Mouse (Mus musculus): ENCODE results near the gene Fli1.
A peak's percentile ranks its signal among the peaks of the same experiment; 100 is the strongest.

The Fli1 gene

GRCm38 (mm10) chr9:32542212-32543039, at the start of gene Fli1:
Gene Fli1 (minus strand): TSS chr9:32542861.
- DNase-seq (ENCODE audit: low read depth, low spot score): peak; percentile 56
- no peaks in the 10 kb centered on the region; the same call in 1 of the 2 replicates for H3K36me3 ChIP-seq (ENCODE audit: control insufficient read depth, insufficient read depth, low read length, poor library complexity, severe bottlenecking)
- no peaks in the 10 kb centered on the region for H3K27me3 ChIP-seq (ENCODE audit: control insufficient read depth, insufficient read depth, low read length, poor library complexity, severe bottlenecking)

- Histone ChIP-seq H3K27me3 (ENCODE audit: control insufficient read depth, insufficient read depth, low read length, poor library complexity, severe bottlenecking) (no peaks in the 10 kb centered on the region), H3K36me3 (ENCODE audit: control insufficient read depth, insufficient read depth, low read length, poor library complexity, severe bottlenecking) (no peaks in the 10 kb centered on the region)
- DNase-seq (ENCODE audit: low read depth, low spot score): peak; percentile 95
These were observed 49.3 kb upstream of the Fli1 start for GRCm38 (mm10) chr9:32591732-32592582.

- DNase-seq (ENCODE audit: low read depth, low spot score): no peak
- H3K27me3 ChIP-seq (ENCODE audit: control insufficient read depth, insufficient read depth, low read length, poor library complexity, severe bottlenecking): no peaks in the 10 kb centered on the region
- no peaks in the 10 kb centered on the region for H3K36me3 ChIP-seq (ENCODE audit: control insufficient read depth, insufficient read depth, low read length, poor library complexity, severe bottlenecking)
These were observed 47.9 kb upstream of the Fli1 start for GRCm38 (mm10) chr9:32590571-32590970.

GRCm38 (mm10) chr9:32589900-32590299, 47.2 kb upstream of the Fli1 start:
- Histone ChIP-seq H3K27me3 (ENCODE audit: control insufficient read depth, insufficient read depth, low read length, poor library complexity, severe bottlenecking) (no peaks in the 10 kb centered on the region), H3K36me3 (ENCODE audit: control insufficient read depth, insufficient read depth, low read length, poor library complexity, severe bottlenecking) (no peaks in the 10 kb centered on the region)
- DNase-seq (ENCODE audit: low read depth, low spot score): peak; percentile 94

- Histone ChIP-seq H3K27me3 (ENCODE audit: control insufficient read depth, insufficient read depth, low read length, poor library complexity, severe bottlenecking) (no peaks in the 10 kb centered on the region), H3K36me3 (ENCODE audit: control insufficient read depth, insufficient read depth, low read length, poor library complexity, severe bottlenecking) (no peaks in the 10 kb centered on the region)
- DNase-seq (ENCODE audit: low read depth, low spot score): peak; percentile 45
These were observed 42.7 kb upstream of the Fli1 start for GRCm38 (mm10) chr9:32585357-32585756.

GRCm38 (mm10) chr9:32583905-32584304, 41.2 kb upstream of the Fli1 start:
- no peak for DNase-seq (ENCODE audit: low read depth, low spot score)
- H3K27me3 ChIP-seq (ENCODE audit: control insufficient read depth, insufficient read depth, low read length, poor library complexity, severe bottlenecking): no peaks in the 10 kb centered on the region

GRCm38 (mm10) chr9:32581851-32582573, 39.4 kb upstream of the Fli1 start:
- DNase-seq (ENCODE audit: low read depth, low spot score): peak; percentile 76

More at GRCm38 (mm10) chr9:32583905-32584304, 41.2 kb upstream of the Fli1 start:
- no peaks in the 10 kb centered on the region for H3K36me3 ChIP-seq (ENCODE audit: control insufficient read depth, insufficient read depth, low read length, poor library complexity, severe bottlenecking)

GRCm38 (mm10) chr9:32578411-32578810, 35.8 kb upstream of the Fli1 start:
- no peaks in the 10 kb centered on the region for H3K36me3 ChIP-seq (ENCODE audit: control insufficient read depth, insufficient read depth, low read length, poor library complexity, severe bottlenecking)
- no peaks in the 10 kb centered on the region for H3K27me3 ChIP-seq (ENCODE audit: control insufficient read depth, insufficient read depth, low read length, poor library complexity, severe bottlenecking)
- DNase-seq (ENCODE audit: low read depth, low spot score): peak; percentile 40

More at GRCm38 (mm10) chr9:32581851-32582573, 39.4 kb upstream of the Fli1 start:
- no peaks in the 10 kb centered on the region for H3K36me3 ChIP-seq (ENCODE audit: control insufficient read depth, insufficient read depth, low read length, poor library complexity, severe bottlenecking)
- H3K27me3 ChIP-seq (ENCODE audit: control insufficient read depth, insufficient read depth, low read length, poor library complexity, severe bottlenecking): no peaks in the 10 kb centered on the region

GRCm38 (mm10) chr9:32573638-32574037, 31.0 kb upstream of the Fli1 start:
- Histone ChIP-seq H3K27me3 (ENCODE audit: control insufficient read depth, insufficient read depth, low read length, poor library complexity, severe bottlenecking) (no peaks in the 10 kb centered on the region), H3K36me3 (ENCODE audit: control insufficient read depth, insufficient read depth, low read length, poor library complexity, severe bottlenecking) (no peaks in the 10 kb centered on the region)
- DNase-seq (ENCODE audit: low read depth, low spot score): no peak

- no peak for DNase-seq (ENCODE audit: low read depth, low spot score)
- Histone ChIP-seq H3K36me3 (ENCODE audit: control insufficient read depth, insufficient read depth, low read length, poor library complexity, severe bottlenecking) (no peaks in the 10 kb centered on the region), H3K27me3 (ENCODE audit: control insufficient read depth, insufficient read depth, low read length, poor library complexity, severe bottlenecking) (no peaks in the 10 kb centered on the region)
These were observed 29.0 kb upstream of the Fli1 start for GRCm38 (mm10) chr9:32571676-32572075.

- peak; percentile 67 for DNase-seq (ENCODE audit: low read depth, low spot score)
- H3K27me3 ChIP-seq (ENCODE audit: control insufficient read depth, insufficient read depth, low read length, poor library complexity, severe bottlenecking): no peaks in the 10 kb centered on the region
- no peaks in the 10 kb centered on the region for H3K36me3 ChIP-seq (ENCODE audit: control insufficient read depth, insufficient read depth, low read length, poor library complexity, severe bottlenecking)
These were observed 27.9 kb upstream of the Fli1 start for GRCm38 (mm10) chr9:32570547-32570946.

GRCm38 (mm10) chr9:32569261-32569660, 26.6 kb upstream of the Fli1 start:
- Histone ChIP-seq H3K27me3 (ENCODE audit: control insufficient read depth, insufficient read depth, low read length, poor library complexity, severe bottlenecking) (no peaks in the 10 kb centered on the region), H3K36me3 (ENCODE audit: control insufficient read depth, insufficient read depth, low read length, poor library complexity, severe bottlenecking) (no peaks in the 10 kb centered on the region)
- no peak for DNase-seq (ENCODE audit: low read depth, low spot score)

GRCm38 (mm10) chr9:32567603-32568002, 24.9 kb upstream of the Fli1 start:
- no peaks in the 10 kb centered on the region for H3K27me3 ChIP-seq (ENCODE audit: control insufficient read depth, insufficient read depth, low read length, poor library complexity, severe bottlenecking)
- H3K36me3 ChIP-seq (ENCODE audit: control insufficient read depth, insufficient read depth, low read length, poor library complexity, severe bottlenecking): no peaks in the 10 kb centered on the region
- no peak for DNase-seq (ENCODE audit: low read depth, low spot score)

GRCm38 (mm10) chr9:32565309-32565708, 22.6 kb upstream of the Fli1 start:
- no peaks in the 10 kb centered on the region for H3K36me3 ChIP-seq (ENCODE audit: control insufficient read depth, insufficient read depth, low read length, poor library complexity, severe bottlenecking)
- H3K27me3 ChIP-seq (ENCODE audit: control insufficient read depth, insufficient read depth, low read length, poor library complexity, severe bottlenecking): no peaks in the 10 kb centered on the region
- no peak for DNase-seq (ENCODE audit: low read depth, low spot score)
